Mouse (Mus musculus) lung, embryonic 16.5 days (tissue): ENCODE measurements around the gene Il27ra. TPM values are rescaled to one million over a fixed set of nuclear protein-coding genes. Genes with fewer than 3 reads are reported as not detected.
A peak's percentile ranks its signal among the peaks of the same experiment; 100 is the strongest.

Source experiments
- ATAC-seq: fragments of 200-750 bp; cut with Nextera tagmentation; 2 replicates; pipeline ENCODE4 v1.8.0; 2017; ENCODE audit warnings: low read depth, mild to moderate bottlenecking, moderate library complexity
- H3K27ac ChIP-seq: fragments of 300-500 bp; sonication (generic); 2 replicates; pipeline ENCODE4 v1.5.1; 2014; ENCODE audit warnings: mild to moderate bottlenecking, control low read depth, low read length
- H3K27me3 ChIP-seq: fragments of 300-500 bp; sonication (generic); 2 replicates; pipeline ENCODE4 v1.6.1; 2014; ENCODE audit warnings: low read depth, low read length, mixed read lengths; ENCODE audit not compliant: control insufficient read depth, insufficient read depth
- H3K36me3 ChIP-seq: fragments of 300-500 bp; sonication (generic); 2 replicates; pipeline ENCODE4 v1.6.1; 2014; ENCODE audit warnings: low read length; ENCODE audit not compliant: control insufficient read depth, insufficient read depth
- H3K4me1 ChIP-seq: fragments of 300-500 bp; sonication (generic); replicated peaks from 2 replicates; pipeline ENCODE4 v1.6.1; 2014; ENCODE audit warnings: low read length, mixed read lengths; ENCODE audit not compliant: control insufficient read depth, insufficient read depth
- H3K4me2 ChIP-seq: fragments of 300-500 bp; sonication (generic); 2 replicates; pipeline ENCODE4 v1.6.1; 2014; ENCODE audit warnings: low read depth, low read length, control low read depth
- H3K4me3 ChIP-seq: fragments of 300-500 bp; sonication (generic); 2 replicates; pipeline ENCODE4 v1.5.1; 2014; ENCODE audit warnings: mild to moderate bottlenecking, low read length, control low read depth
- H3K9ac ChIP-seq: fragments of 300-500 bp; sonication (generic); 2 replicates; pipeline ENCODE4 v1.6.1; 2014; ENCODE audit warnings: low read length, control low read depth
- H3K9me3 ChIP-seq: fragments of 300-500 bp; sonication (generic); 2 replicates; pipeline ENCODE4 v1.6.1; 2016; ENCODE audit warnings: low read length; ENCODE audit not compliant: control insufficient read depth
- WGBS: fragments of 180-500 bp; shearing (Covaris S2); extraction: QIAGEN DNeasy Blood & Tissue Kit; methylation state at CpG from one replicate; pipeline ENCODE4 v1.1.7; 2014; 5-methylcytosine and 5-hydroxymethylcytosine counted together
- polyA plus RNA-seq: library from polyadenylated mRNA; unstranded; fragments of >200 nt; fragmentation: Nextera tagmentation; extraction: Ambion mirVana; gene quantifications from 2 replicates; pipeline ENCODE4 v1.2.1, GENCODE M21; 2015

The Il27ra gene
- polyA plus RNA-seq, 1 experiment from 2014 or later, result 1.6 TPM

DNA sequence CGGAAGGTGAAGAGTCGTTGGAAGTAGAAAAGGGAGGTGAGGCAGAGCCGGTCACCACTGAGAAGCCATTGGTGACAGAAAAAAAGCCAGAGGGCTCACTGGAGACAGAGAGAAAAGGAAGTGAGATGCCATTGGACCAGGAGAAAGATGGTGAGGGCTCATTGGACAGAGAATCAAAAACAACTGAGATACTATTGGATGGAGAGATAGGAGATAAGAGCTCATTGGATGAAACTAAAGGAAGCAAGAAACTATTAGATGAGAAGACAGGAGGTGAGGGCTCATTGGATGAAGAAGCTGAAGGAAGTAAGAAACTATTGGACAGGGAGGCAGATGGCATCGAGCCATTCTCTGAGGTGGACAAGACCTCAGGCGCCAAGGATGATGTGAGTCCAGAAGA, 13.1 kb downstream of the Il27ra start:
- H3K27me3 ChIP-seq, result peaks cover 15% of the 10 kb centered on the region
- H3K9me3 ChIP-seq, result no peaks in the 10 kb centered on the region
- H3K4me2 ChIP-seq, result no peak overlapping the region
- no peaks in the 10 kb centered on the region for H3K36me3 ChIP-seq
- no peak overlapping the region for H3K4me3 ChIP-seq
- H3K27ac ChIP-seq, result no peak overlapping the region
- peaks cover 5% of the 10 kb centered on the region for H3K4me1 ChIP-seq
- no peak overlapping the region for H3K9ac ChIP-seq
- ATAC-seq, result no peak
- WGBS, result 83% methylated on average over 5 of the region's 5 CpGs

DNA sequence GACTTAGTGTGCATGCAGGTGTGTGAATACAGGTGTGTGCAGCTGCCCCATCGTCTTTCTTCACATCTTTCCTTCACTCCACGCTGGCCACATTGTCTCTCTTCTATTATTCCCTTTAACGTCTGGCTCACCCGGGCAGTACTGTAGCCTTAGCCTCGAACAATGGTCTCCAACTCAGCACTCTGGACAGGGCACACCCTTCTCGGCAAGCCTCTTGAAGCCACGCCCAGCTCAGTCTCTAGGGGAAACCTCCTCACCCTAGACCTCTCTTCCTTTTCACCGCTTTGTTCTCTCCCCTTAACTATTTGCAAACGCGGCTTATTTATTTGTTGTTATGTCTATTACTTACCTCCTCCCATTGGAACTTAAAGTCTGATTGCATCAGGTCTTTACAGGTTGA, 14.9 kb downstream of the Il27ra start:
- 14% methylated on average over 10 of the region's 10 CpGs for WGBS
- peaks cover 22% of the 10 kb centered on the region for H3K4me1 ChIP-seq

DNA sequence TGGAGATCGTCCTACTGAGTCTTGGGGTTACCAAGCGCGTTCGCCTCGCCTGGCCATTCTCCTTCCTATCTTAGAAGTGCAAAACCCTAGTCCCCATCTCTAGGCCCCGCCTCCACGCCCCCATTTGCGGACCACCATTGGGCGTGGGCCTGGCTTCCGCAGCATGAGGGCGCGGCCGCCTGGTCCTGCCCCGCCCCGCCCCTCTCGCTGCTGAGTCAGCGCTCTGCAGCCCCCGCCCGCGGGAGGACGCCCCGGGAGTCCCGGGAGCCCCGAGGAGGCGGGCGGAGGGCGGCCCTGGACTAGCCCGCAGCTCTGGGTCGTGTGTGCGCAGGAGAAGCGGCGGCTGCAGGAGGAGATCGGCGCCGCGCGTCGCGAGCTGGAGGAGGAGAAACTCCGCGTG, 16.5 kb downstream of the Il27ra start:
- peak overlapping the region; percentile 46 for H3K4me3 ChIP-seq
- ATAC-seq, result peak; percentile 66
- WGBS, result 2% methylated on average over 41 of the region's 41 CpGs
- H3K4me1 ChIP-seq, result peaks cover 31% of the 10 kb centered on the region
- peak overlapping the region; percentile 58 for H3K9ac ChIP-seq
- peaks cover 18% of the 10 kb centered on the region for H3K27me3 ChIP-seq
- peak overlapping the region; percentile 67 for H3K4me2 ChIP-seq
- no peaks in the 10 kb centered on the region for H3K9me3 ChIP-seq
- no peak overlapping the region for H3K27ac ChIP-seq
- no peaks in the 10 kb centered on the region for H3K36me3 ChIP-seq

More for the DNA sequence above, 14.9 kb downstream of the Il27ra start:
- Histone ChIP-seq H3K27me3 (peaks cover 15% of the 10 kb centered on the region), H3K4me3 (no peak overlapping the region), H3K36me3 (no peaks in the 10 kb centered on the region), H3K9me3 (no peaks in the 10 kb centered on the region), H3K9ac (no peak overlapping the region), H3K4me2 (no peak overlapping the region), H3K27ac (no peak overlapping the region)
- no peak for ATAC-seq

DNA sequence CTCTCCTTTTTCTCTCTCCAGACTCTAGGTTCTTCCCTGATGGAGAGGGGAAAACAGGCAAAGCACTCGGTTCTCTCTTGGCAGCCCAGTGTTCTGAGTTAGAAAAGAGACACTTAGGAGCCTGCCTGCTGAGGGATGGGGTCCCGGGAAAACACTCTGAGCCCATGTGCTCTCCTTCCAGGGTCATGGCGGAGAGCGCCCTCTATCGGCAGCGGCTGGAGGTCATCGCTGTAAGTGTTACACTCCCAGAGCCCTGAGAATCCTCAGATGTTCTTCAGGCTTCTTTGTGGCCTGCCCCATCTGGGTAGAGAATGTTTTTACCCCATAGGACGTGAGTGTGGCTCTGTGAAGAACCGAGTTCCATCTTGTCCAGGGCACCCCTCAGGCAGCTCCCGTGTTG, 18.2 kb downstream of the Il27ra start:
- H3K27ac ChIP-seq, result no peak overlapping the region
- H3K27me3 ChIP-seq, result peaks cover 18% of the 10 kb centered on the region
- no peak overlapping the region for H3K4me2 ChIP-seq

DNA sequence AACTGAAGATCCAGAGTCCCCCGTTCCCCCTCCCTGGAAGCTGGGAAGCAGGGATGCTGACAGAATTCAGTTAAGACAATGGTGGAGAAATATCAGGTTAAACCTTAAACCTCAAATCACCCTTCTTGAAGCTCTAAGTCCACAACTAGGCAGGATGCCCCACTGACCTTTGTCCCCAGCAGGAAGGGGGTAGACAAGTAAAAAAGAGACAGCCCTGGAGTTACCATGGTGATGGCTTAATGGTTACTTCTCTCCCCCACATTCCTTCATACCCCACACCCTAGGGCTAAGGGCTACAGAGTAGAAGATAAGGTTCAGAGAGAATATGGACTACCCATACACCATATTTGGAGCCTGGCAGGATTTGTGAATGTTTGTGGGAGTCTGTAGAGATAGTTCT, 18.8 kb downstream of the Il27ra start:
- no peaks in the 10 kb centered on the region for H3K9me3 ChIP-seq
- H3K4me3 ChIP-seq, result no peak overlapping the region
- no peaks in the 10 kb centered on the region for H3K36me3 ChIP-seq
- no peak overlapping the region for H3K9ac ChIP-seq
- no peak for ATAC-seq
- peaks cover 18% of the 10 kb centered on the region for H3K27me3 ChIP-seq
- H3K27ac ChIP-seq, result no peak overlapping the region; the same call in 1 of the 2 replicates
- 59% methylated on average over 1 of the region's 1 CpGs for WGBS
- peak overlapping the region; percentile 26 for H3K4me2 ChIP-seq
- H3K4me1 ChIP-seq, result peaks cover 31% of the 10 kb centered on the region

More for the DNA sequence above, 18.2 kb downstream of the Il27ra start:
- no peak overlapping the region for H3K4me3 ChIP-seq
- no peaks in the 10 kb centered on the region for H3K36me3 ChIP-seq
- 12% methylated on average over 10 of the region's 10 CpGs for WGBS
- peaks cover 31% of the 10 kb centered on the region for H3K4me1 ChIP-seq
- H3K9me3 ChIP-seq, result no peaks in the 10 kb centered on the region
- ATAC-seq, result no peak
- H3K9ac ChIP-seq, result no peak overlapping the region

DNA sequence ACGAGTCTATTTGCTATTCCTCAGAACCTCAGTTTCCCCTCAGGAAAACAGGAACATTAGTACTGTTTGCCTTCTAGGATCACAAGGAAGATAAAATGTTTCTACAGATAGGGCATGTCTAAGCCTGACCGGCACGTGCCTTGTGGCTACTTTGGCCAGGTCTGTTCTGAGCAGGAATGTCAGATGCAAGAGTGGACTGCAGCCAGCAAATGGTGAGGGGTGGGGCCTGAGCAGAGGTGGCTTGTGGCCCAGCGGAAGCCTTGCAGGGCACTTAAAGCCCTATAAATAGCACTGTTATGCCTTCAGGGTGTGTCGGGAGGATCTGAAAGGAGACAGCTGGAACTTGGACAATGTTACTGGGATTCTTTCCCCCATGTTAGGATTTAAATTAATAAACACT, 19.3 kb downstream of the Il27ra start:
- peak overlapping the region; percentile 26 for H3K4me2 ChIP-seq

DNA sequence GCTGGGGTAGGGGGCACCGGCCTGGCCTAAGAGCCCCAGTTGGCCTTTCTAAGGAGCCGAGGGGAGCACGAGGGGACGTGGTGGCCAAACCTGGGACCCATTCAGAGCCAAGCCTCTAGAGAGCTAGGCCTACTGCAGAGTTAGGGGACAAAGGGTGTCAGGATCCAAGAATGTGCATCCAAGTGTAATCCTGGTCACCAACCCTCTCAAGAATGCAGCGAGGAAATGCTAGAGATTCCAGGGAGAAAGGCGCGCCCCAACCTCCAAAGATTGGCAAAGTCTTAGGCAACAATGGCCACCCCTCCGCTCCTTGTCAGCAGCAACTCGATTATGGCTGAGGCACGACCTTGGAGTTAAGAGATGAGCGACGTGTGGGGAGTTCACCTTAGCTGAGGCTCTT, 20.8 kb downstream of the Il27ra start:
- Histone ChIP-seq H3K9me3 (no peaks in the 10 kb centered on the region), H3K4me3 (peak overlapping the region; percentile 40), H3K36me3 (no peaks in the 10 kb centered on the region), H3K4me2 (peak overlapping the region; percentile 49), H3K9ac (peak overlapping the region; percentile 52), H3K4me1 (peaks cover 31% of the 10 kb centered on the region), H3K27me3 (peaks cover 12% of the 10 kb centered on the region), H3K27ac (peak overlapping the region; percentile 84)
- ATAC-seq, result peak; percentile 13; the same call in 1 of the 2 replicates
- 31% methylated on average over 12 of the region's 12 CpGs for WGBS

More for the DNA sequence above, 19.3 kb downstream of the Il27ra start:
- no peaks in the 10 kb centered on the region for H3K36me3 ChIP-seq
- H3K4me1 ChIP-seq, result peaks cover 31% of the 10 kb centered on the region
- 7% methylated on average over 5 of the region's 5 CpGs for WGBS
- peak overlapping the region; percentile 42; the same call in 1 of the 2 replicates for H3K27ac ChIP-seq
- no peaks in the 10 kb centered on the region for H3K9me3 ChIP-seq
- peak; percentile 47 for ATAC-seq
- peaks cover 18% of the 10 kb centered on the region for H3K27me3 ChIP-seq
- H3K9ac ChIP-seq, result no peak overlapping the region
- H3K4me3 ChIP-seq, result no peak overlapping the region

DNA sequence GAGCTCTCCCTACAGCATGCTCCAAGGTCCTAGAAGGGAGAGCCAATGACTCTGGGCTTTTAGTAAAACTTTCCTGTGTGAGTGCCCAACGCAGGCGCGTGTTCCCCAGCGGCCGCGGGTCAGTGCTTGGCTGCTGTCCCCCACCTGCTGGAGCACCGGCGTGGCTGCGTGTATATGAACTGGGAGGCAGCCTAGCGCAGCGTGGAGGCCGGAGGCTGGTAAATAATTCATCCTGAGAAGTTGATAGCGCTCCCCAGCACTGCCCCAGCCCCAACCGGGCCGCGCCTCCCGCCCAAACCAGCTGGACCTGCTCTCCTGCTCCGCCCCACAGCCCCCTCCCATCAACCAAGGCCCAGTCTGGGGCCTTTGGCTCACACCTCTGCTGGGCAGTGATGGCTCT, 21.3 kb downstream of the Il27ra start, which contains the start of gene Palm3:
Gene Palm3 (plus strand): TSS at position 376 of the 400 bp plus-strand sequence.
- Histone ChIP-seq H3K9me3 (no peaks in the 10 kb centered on the region), H3K9ac (peak within 1 kb of the TSS; percentile 52), H3K4me1 (peaks cover 31% of the 10 kb centered on the region), H3K27ac (peak within 1 kb of the TSS; percentile 84), H3K4me2 (peak within 1 kb of the TSS; percentile 49), H3K4me3 (peak within 1 kb of the TSS; percentile 40), H3K36me3 (no peaks in the 10 kb centered on the region), H3K27me3 (peaks cover 9% of the 10 kb centered on the region; the same call in 1 of the 2 replicates)
- WGBS, result 3% methylated on average over 18 of the region's 18 CpGs
- ATAC-seq, result peak; percentile 74

DNA sequence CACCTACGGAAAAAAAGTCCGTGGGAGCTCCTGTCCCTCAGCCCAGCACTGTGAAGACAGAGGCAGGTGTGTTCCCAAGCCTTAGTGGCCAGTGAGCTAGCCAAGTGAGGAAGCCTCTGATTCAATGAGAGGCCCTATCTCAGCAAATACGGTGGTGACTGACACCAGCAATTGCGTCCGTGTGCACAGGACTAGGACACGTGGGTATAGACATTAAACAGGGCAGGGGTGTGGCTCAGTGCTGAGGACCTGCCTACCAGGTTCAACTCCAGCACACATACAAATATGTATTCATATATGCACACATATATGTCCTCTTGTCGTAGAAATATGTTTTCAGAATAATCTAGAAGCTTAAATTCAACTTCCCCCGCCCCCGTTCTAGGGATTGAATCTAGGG, 22.7 kb downstream of the Il27ra start:
- peaks cover 26% of the 10 kb centered on the region for H3K4me1 ChIP-seq
- no peak overlapping the region for H3K9ac ChIP-seq
- 72% methylated on average over 9 of the region's 9 CpGs for WGBS
- no peak overlapping the region for H3K4me3 ChIP-seq
- ATAC-seq, result no peak
- H3K9me3 ChIP-seq, result no peaks in the 10 kb centered on the region
- H3K36me3 ChIP-seq, result no peaks in the 10 kb centered on the region
- H3K4me2 ChIP-seq, result no peak overlapping the region
- H3K27me3 ChIP-seq, result peaks cover 3% of the 10 kb centered on the region; the same call in 1 of the 2 replicates
- H3K27ac ChIP-seq, result no peak overlapping the region

DNA sequence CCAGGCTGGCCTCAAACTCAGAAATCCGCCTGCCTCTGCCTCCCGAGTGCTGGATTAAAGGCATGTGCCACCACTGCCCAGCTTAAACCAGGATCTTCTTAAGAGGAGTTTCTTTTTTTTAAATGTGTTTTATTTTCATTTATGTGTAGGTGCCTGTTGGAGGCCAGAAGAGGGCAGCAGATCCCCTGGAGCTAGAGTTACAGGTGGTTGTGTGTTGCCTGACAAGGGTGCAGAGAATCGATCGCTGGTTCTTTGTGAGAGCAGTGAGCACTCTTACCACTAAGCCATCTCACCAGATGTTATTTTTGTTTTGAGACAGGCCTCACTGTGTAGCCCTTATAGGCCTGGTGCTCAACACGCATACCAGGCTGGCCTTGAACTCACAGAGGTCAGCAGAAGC, 26.6 kb downstream of the Il27ra start:
- Histone ChIP-seq H3K4me2 (no peak overlapping the region), H3K27ac (no peak overlapping the region), H3K4me1 (peaks cover 17% of the 10 kb centered on the region), H3K4me3 (no peak overlapping the region), H3K9me3 (no peaks in the 10 kb centered on the region), H3K27me3 (peaks cover 27% of the 10 kb centered on the region), H3K36me3 (no peaks in the 10 kb centered on the region), H3K9ac (no peak overlapping the region)
- no peak for ATAC-seq
- 94% methylated on average over 5 of the region's 5 CpGs for WGBS
